Mouse (Mus musculus) midbrain, embryonic 16.5 days (tissue): ENCODE measurements at regions not wholly inside any gene's neighbourhood (a gene's known extent, or its start where the extent isn't known, plus 50 kb on each side); places are given as distances from the start of the nearest gene placed in this dataset.

Source experiments
- ATAC-seq: fragments of 200-750 bp; cut with Nextera tagmentation; 2 replicates; pipeline ENCODE4 v1.8.0; 2017; ENCODE audit warnings: moderate TSS enrichment
- H3K27ac ChIP-seq: fragments of 300-500 bp; sonication (generic); 2 replicates; pipeline ENCODE4 v1.5.1; 2014; ENCODE audit warnings: mild to moderate bottlenecking, low read length, mixed read lengths
- H3K27me3 ChIP-seq: fragments of 300-500 bp; sonication (generic); 2 replicates; pipeline ENCODE4 v1.6.1; 2014; ENCODE audit warnings: low read depth, low read length, mixed read lengths; ENCODE audit not compliant: control insufficient read depth, insufficient read depth
- H3K36me3 ChIP-seq: fragments of 300-500 bp; sonication (generic); 2 replicates; pipeline ENCODE4 v1.6.1; 2014; ENCODE audit warnings: mild to moderate bottlenecking, low read length, moderate library complexity, mixed read lengths; ENCODE audit not compliant: control insufficient read depth, insufficient read depth
- H3K4me1 ChIP-seq: fragments of 300-500 bp; sonication (generic); 2 replicates; pipeline ENCODE4 v1.6.1; 2014; ENCODE audit warnings: mild to moderate bottlenecking, low read length, mixed read lengths; ENCODE audit not compliant: control insufficient read depth, insufficient read depth
- H3K4me2 ChIP-seq: fragments of 300-500 bp; sonication (generic); 2 replicates; pipeline ENCODE4 v1.6.1; 2014; ENCODE audit warnings: mild to moderate bottlenecking, low read length, mixed read lengths
- H3K4me3 ChIP-seq: fragments of 300-500 bp; sonication (generic); 2 replicates; pipeline ENCODE4 v1.5.1; 2014; ENCODE audit warnings: low read depth, mild to moderate bottlenecking, low read length, moderate library complexity, mixed read lengths
- H3K9ac ChIP-seq: fragments of 300-500 bp; sonication (generic); 2 replicates; pipeline ENCODE4 v1.6.1; 2014; ENCODE audit warnings: low read depth, low read length, mixed read lengths
- H3K9me3 ChIP-seq: fragments of 300-500 bp; sonication (generic); replicated peaks from 2 replicates; pipeline ENCODE4 v1.6.1; 2014; ENCODE audit warnings: mild to moderate bottlenecking, low read length, mixed read lengths; ENCODE audit not compliant: control insufficient read depth, poor library complexity, severe bottlenecking
- WGBS: fragments of 180-500 bp; shearing (Covaris S2); extraction: QIAGEN DNeasy Blood & Tissue Kit; methylation state at CpG from one replicate; pipeline ENCODE4 v1.1.7; 2014; 5-methylcytosine and 5-hydroxymethylcytosine counted together

DNA sequence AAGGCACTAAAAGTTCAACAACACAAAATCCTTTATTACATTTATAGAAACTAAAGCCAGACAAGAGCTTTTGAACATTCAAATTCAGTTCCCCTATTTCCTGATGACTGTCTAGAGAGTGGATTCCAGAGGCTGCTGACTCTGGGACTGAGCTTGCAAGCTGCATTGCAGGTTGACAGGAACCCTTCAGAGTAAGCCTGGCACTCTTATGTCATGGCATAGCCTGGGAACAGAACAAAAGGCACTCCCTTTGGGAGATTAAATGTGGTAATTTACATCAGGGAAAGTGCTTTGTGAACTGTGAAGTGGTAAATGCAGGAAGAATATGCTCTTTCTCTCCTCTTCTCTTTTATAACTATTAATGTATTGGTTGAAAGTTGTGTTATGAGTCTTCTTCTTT, 847.3 kb downstream of the Bcl11a start:
- Histone ChIP-seq H3K9me3 (no peaks in the 10 kb centered on the region), H3K9ac (no peak overlapping the region), H3K27me3 (no peaks in the 10 kb centered on the region), H3K4me2 (no peak overlapping the region), H3K27ac (no peak overlapping the region), H3K4me1 (0 out of 2 replicates have a peak, but pooled peaks cover 3% of the 10 kb centered on the region), H3K36me3 (no peaks in the 10 kb centered on the region), H3K4me3 (no peak overlapping the region)
- ATAC-seq = no peak

GRCm38 (mm10) chr11:24943646-24944045, 865.8 kb downstream of the Bcl11a start:
- H3K4me3 ChIP-seq = no peak overlapping the region
- no peaks in the 10 kb centered on the region for H3K9me3 ChIP-seq
- no peak for ATAC-seq
- H3K9ac ChIP-seq = no peak overlapping the region
- H3K4me1 ChIP-seq = no peaks in the 10 kb centered on the region
- H3K27ac ChIP-seq = no peak overlapping the region
- H3K36me3 ChIP-seq = no peaks in the 10 kb centered on the region
- no peaks in the 10 kb centered on the region for H3K27me3 ChIP-seq
- H3K4me2 ChIP-seq = no peak overlapping the region

GRCm38 (mm10) chr11:24951161-24951560, 873.3 kb downstream of the Bcl11a start:
- Histone ChIP-seq H3K27ac (no peak overlapping the region), H3K36me3 (no peaks in the 10 kb centered on the region), H3K4me3 (no peak overlapping the region), H3K9ac (no peak overlapping the region), H3K9me3 (no peaks in the 10 kb centered on the region), H3K4me2 (no peak overlapping the region), H3K27me3 (no peaks in the 10 kb centered on the region), H3K4me1 (no peaks in the 10 kb centered on the region)
- no peak for ATAC-seq
- WGBS = 53% methylated on average over 1 of the region's 1 CpGs

- no peak for ATAC-seq
- Histone ChIP-seq H3K9me3 (no peaks in the 10 kb centered on the region), H3K4me1 (no peaks in the 10 kb centered on the region), H3K36me3 (no peaks in the 10 kb centered on the region), H3K9ac (no peak overlapping the region), H3K4me3 (no peak overlapping the region), H3K27ac (no peak overlapping the region), H3K27me3 (no peaks in the 10 kb centered on the region), H3K4me2 (no peak overlapping the region)
- WGBS = 79% methylated on average over 2 of the region's 2 CpGs
Measured at GRCm38 (mm10) chr11:24972359-24972758, 894.5 kb downstream of the Bcl11a start.

GRCm38 (mm10) chr11:24980193-24980665, 902.4 kb downstream of the Bcl11a start:
- 0 out of 2 replicates have a peak, but pooled peaks have one; percentile 34 for ATAC-seq
- no peak overlapping the region for H3K4me2 ChIP-seq
- H3K27ac ChIP-seq = no peak overlapping the region
- H3K36me3 ChIP-seq = no peaks in the 10 kb centered on the region
- no peaks in the 10 kb centered on the region for H3K27me3 ChIP-seq
- peaks cover 8% of the 10 kb centered on the region; the same call in 1 of the 2 replicates for H3K4me1 ChIP-seq
- H3K4me3 ChIP-seq = no peak overlapping the region
- no peaks in the 10 kb centered on the region for H3K9me3 ChIP-seq
- 64% methylated on average over 9 of the region's 9 CpGs for WGBS
- no peak overlapping the region for H3K9ac ChIP-seq

DNA sequence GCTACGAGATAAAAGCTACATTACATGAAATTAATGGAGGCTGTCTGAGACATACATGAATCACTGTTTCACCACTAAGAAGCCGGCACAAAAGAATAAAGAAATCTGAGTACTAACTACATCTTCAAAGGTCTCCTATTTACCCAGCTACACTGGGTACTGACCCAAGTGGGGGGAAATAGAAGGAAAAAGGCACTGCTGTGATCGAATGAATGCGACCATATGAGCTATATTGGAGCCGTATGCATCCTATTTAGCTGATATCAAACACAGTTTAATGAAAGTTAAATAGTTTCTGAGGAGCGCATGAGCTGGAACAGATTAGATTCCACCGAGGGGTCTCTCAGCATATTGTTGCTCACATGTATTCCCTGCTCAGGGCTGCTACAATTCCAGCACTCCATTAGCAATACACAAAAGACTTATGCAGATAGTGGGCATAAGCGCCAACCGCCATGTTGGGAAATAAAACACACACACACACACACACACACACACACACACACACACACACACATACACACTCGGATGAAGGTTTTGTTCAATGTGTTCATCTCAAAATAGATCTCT, 905.3 kb downstream of the Bcl11a start:
- 45% methylated on average over 10 of the region's 10 CpGs for WGBS
- Histone ChIP-seq H3K9me3 (no peaks in the 10 kb centered on the region), H3K27ac (no peak overlapping the region), H3K9ac (no peak overlapping the region), H3K4me2 (no peak overlapping the region), H3K36me3 (no peaks in the 10 kb centered on the region), H3K27me3 (no peaks in the 10 kb centered on the region), H3K4me3 (no peak overlapping the region), H3K4me1 (peaks cover 8% of the 10 kb centered on the region; the same call in 1 of the 2 replicates)
- ATAC-seq = peak; percentile 49; the same call in 1 of the 2 replicates

DNA sequence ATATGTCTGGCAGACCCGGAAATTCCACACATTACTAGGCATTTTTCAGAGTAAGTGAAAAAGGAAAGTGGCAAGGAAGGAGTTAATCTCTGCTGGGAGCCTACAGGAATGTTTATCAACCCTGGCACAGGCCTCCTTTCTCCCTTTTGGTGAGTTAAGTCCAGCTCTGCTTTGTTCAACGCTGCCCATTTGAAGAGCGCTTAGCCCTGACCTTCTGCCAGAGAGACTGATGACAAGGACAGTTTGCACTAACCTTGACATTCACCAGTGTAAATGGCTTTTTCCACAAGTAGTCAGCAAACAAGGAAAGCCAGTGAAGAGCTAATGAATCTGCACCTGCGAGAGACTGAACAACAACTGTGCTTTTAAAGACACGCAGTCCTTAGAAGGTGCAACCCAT, 927.6 kb downstream of the Bcl11a start:
- Histone ChIP-seq H3K4me1 (no peaks in the 10 kb centered on the region; the same call in 1 of the 2 replicates), H3K27me3 (no peaks in the 10 kb centered on the region), H3K27ac (no peak overlapping the region), H3K36me3 (no peaks in the 10 kb centered on the region), H3K4me3 (no peak overlapping the region), H3K4me2 (no peak overlapping the region), H3K9me3 (no peaks in the 10 kb centered on the region), H3K9ac (no peak overlapping the region)
- no peak for ATAC-seq
- 30% methylated on average over 5 of the region's 5 CpGs for WGBS

GRCm38 (mm10) chr11:25026786-25027185, 948.9 kb downstream of the Bcl11a start:
- WGBS = 64% methylated on average over 4 of the region's 4 CpGs
- no peaks in the 10 kb centered on the region for H3K9me3 ChIP-seq
- no peak overlapping the region for H3K27ac ChIP-seq
- H3K27me3 ChIP-seq = no peaks in the 10 kb centered on the region
- H3K9ac ChIP-seq = no peak overlapping the region
- no peaks in the 10 kb centered on the region for H3K4me1 ChIP-seq
- H3K4me2 ChIP-seq = no peak overlapping the region
- no peak overlapping the region for H3K4me3 ChIP-seq
- ATAC-seq = no peak
- no peaks in the 10 kb centered on the region for H3K36me3 ChIP-seq

DNA sequence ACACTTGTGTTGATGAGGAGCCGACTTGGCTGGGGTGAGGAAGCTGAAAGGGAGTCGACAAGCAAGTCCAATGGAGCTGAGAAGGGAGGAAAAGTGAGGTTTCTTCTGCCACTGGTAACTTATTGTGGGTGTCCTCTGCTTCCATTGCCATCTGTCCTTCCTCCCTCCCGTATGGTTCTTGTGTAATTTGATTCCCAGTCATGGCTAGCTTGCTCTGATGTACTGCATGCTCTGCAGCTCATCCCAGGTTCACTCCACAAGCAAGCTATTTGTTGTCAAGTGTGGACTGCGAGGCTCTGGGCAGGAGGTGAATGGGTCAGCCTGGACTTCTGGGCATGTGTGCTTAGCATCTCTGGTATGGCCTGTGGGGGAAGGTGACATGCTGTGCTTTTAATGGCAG, 963.1 kb downstream of the Bcl11a start:
- ATAC-seq = no peak
- Histone ChIP-seq H3K4me2 (no peak overlapping the region), H3K9ac (no peak overlapping the region), H3K4me1 (peaks cover 2% of the 10 kb centered on the region; the same call in 1 of the 2 replicates), H3K4me3 (no peak overlapping the region), H3K36me3 (no peaks in the 10 kb centered on the region), H3K27me3 (no peaks in the 10 kb centered on the region), H3K27ac (no peak overlapping the region), H3K9me3 (no peaks in the 10 kb centered on the region)
- WGBS = 57% methylated on average over 4 of the region's 4 CpGs
